Mouse (Mus musculus): ENCODE results near the gene Mgst3. TPM values are rescaled to one million over a fixed set of nuclear protein-coding genes. Genes with fewer than 3 reads are reported as not detected.

Gene Mgst3
- polyA plus RNA-seq, 1 experiment from 2014 or later, result 226 TPM

- 90% methylated on average over 7 of the region's 7 CpGs for WGBS
- H3K27me3 ChIP-seq (ENCODE audit: control insufficient read depth, insufficient read depth, low read length), result no peaks in the 10 kb centered on the region
- no peaks in the 10 kb centered on the region for H3K36me3 ChIP-seq (ENCODE audit: control insufficient read depth, insufficient read depth, low read length)
- H3K4me3 ChIP-seq (ENCODE audit: low read depth, low read length), result no peak overlapping the region
- ATAC-seq (ENCODE audit: low read depth), result no peak
- no peaks in the 10 kb centered on the region for H3K4me1 ChIP-seq (ENCODE audit: control insufficient read depth, insufficient read depth, low read length)
- H3K9ac ChIP-seq (replicated peaks; ENCODE audit: low read depth, low read length), result no peak overlapping the region
- H3K4me2 ChIP-seq (ENCODE audit: low read depth, low read length), result no peak overlapping the region
- no peaks in the 10 kb centered on the region for H3K9me3 ChIP-seq (ENCODE audit: control insufficient read depth, low read length)
- no peak overlapping the region for H3K27ac ChIP-seq (ENCODE audit: low read depth, low read length)
These were observed 20.9 kb downstream of the Mgst3 start for GRCm38 (mm10) chr1:167372739-167373138.

- peak; percentile 39; the same call in 1 of the 2 replicates for ATAC-seq (ENCODE audit: low read depth)
- no peaks in the 10 kb centered on the region for H3K36me3 ChIP-seq (ENCODE audit: control insufficient read depth, insufficient read depth, low read length)
- WGBS, result 16% methylated on average over 7 of the region's 7 CpGs
These were observed 23.7 kb downstream of the Mgst3 start for GRCm38 (mm10) chr1:167369905-167370304.

GRCm38 (mm10) chr1:167368513-167368912 lies 25.1 kb downstream of the Mgst3 start:
- H3K4me2 ChIP-seq (ENCODE audit: low read depth, low read length), result no peak overlapping the region
- H3K9me3 ChIP-seq (ENCODE audit: control insufficient read depth, low read length), result no peaks in the 10 kb centered on the region
- no peaks in the 10 kb centered on the region for H3K4me1 ChIP-seq (ENCODE audit: control insufficient read depth, insufficient read depth, low read length)
- H3K4me3 ChIP-seq (ENCODE audit: low read depth, low read length), result no peak overlapping the region
- H3K27me3 ChIP-seq (ENCODE audit: control insufficient read depth, insufficient read depth, low read length), result no peaks in the 10 kb centered on the region
- ATAC-seq (ENCODE audit: low read depth), result no peak
- H3K9ac ChIP-seq (replicated peaks; ENCODE audit: low read depth, low read length), result no peak overlapping the region
- H3K36me3 ChIP-seq (ENCODE audit: control insufficient read depth, insufficient read depth, low read length), result 0 out of 2 replicates have a peak, but pooled peaks cover 3% of the 10 kb centered on the region
- H3K27ac ChIP-seq (ENCODE audit: low read depth, low read length), result no peak overlapping the region
- 85% methylated on average over 7 of the region's 7 CpGs for WGBS

More at GRCm38 (mm10) chr1:167369905-167370304, 23.7 kb downstream of the Mgst3 start:
- Histone ChIP-seq H3K4me2 (ENCODE audit: low read depth, low read length) (no peak overlapping the region), H3K4me1 (ENCODE audit: control insufficient read depth, insufficient read depth, low read length) (no peaks in the 10 kb centered on the region), H3K9me3 (ENCODE audit: control insufficient read depth, low read length) (no peaks in the 10 kb centered on the region), H3K9ac (replicated peaks; ENCODE audit: low read depth, low read length) (no peak overlapping the region), H3K27me3 (ENCODE audit: control insufficient read depth, insufficient read depth, low read length) (no peaks in the 10 kb centered on the region), H3K27ac (ENCODE audit: low read depth, low read length) (no peak overlapping the region), H3K4me3 (ENCODE audit: low read depth, low read length) (no peak overlapping the region)

DNA sequence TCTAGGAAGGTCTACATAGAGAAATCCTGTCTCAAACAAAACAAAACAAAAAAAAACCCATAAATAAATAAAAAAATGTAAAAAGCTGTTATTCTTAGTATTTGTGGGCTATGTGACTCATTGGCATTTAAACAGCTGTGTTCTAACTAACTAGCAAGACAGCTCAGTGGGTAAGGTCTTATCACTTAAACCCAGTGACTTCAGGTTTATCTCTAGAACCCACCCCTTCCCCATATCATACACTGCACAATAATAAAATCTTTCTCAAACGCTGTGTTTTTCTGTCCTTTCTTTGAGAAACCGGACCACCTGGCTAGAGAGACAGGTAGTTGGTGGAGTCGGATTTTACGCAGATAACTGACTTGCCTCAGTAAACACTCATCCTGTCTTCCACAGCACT lies 25.6 kb downstream of the Mgst3 start:
- H3K4me3 ChIP-seq (ENCODE audit: low read depth, low read length), result no peak overlapping the region
- H3K36me3 ChIP-seq (ENCODE audit: control insufficient read depth, insufficient read depth, low read length), result 0 out of 2 replicates have a peak, but pooled peaks cover 3% of the 10 kb centered on the region
- no peak overlapping the region for H3K4me2 ChIP-seq (ENCODE audit: low read depth, low read length)
- H3K9me3 ChIP-seq (ENCODE audit: control insufficient read depth, low read length), result no peaks in the 10 kb centered on the region
- no peak for ATAC-seq (ENCODE audit: low read depth)
- no peaks in the 10 kb centered on the region for H3K27me3 ChIP-seq (ENCODE audit: control insufficient read depth, insufficient read depth, low read length)
- no peaks in the 10 kb centered on the region for H3K4me1 ChIP-seq (ENCODE audit: control insufficient read depth, insufficient read depth, low read length)
- H3K9ac ChIP-seq (replicated peaks; ENCODE audit: low read depth, low read length), result no peak overlapping the region
- H3K27ac ChIP-seq (ENCODE audit: low read depth, low read length), result no peak overlapping the region
- 92% methylated on average over 4 of the region's 4 CpGs for WGBS

DNA sequence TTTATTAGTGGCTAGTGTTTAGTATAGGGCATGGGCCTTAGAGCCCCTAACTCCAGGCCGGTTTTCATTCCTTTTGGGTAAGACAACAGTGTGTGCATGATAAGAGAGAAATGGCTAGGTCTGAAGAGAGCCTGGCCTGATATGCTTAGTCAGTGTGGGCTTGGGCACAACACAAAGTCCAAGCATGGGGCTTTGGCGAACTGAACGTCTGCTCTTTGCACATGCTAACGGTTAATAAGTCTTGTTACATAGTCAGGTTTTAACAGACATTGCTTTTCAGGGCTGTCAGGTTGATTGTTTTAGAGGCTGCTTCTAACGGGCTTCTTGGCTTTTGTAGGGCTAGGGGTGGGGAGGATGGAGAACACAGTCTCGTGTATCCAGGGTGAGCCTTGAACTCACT lies 27.0 kb downstream of the Mgst3 start:
- no peaks in the 10 kb centered on the region for H3K27me3 ChIP-seq (ENCODE audit: control insufficient read depth, insufficient read depth, low read length)
- H3K9me3 ChIP-seq (ENCODE audit: control insufficient read depth, low read length), result no peaks in the 10 kb centered on the region
- no peak overlapping the region for H3K4me3 ChIP-seq (ENCODE audit: low read depth, low read length)
- H3K9ac ChIP-seq (replicated peaks; ENCODE audit: low read depth, low read length), result no peak overlapping the region
- 92% methylated on average over 6 of the region's 6 CpGs for WGBS
- 0 out of 2 replicates have a peak, but pooled peaks cover 3% of the 10 kb centered on the region for H3K36me3 ChIP-seq (ENCODE audit: control insufficient read depth, insufficient read depth, low read length)
- H3K27ac ChIP-seq (ENCODE audit: low read depth, low read length), result no peak overlapping the region
- H3K4me1 ChIP-seq (ENCODE audit: control insufficient read depth, insufficient read depth, low read length), result no peaks in the 10 kb centered on the region
- H3K4me2 ChIP-seq (ENCODE audit: low read depth, low read length), result no peak overlapping the region
- ATAC-seq (ENCODE audit: low read depth), result no peak

- H3K9me3 ChIP-seq (ENCODE audit: control insufficient read depth, low read length), result no peaks in the 10 kb centered on the region
- H3K36me3 ChIP-seq (ENCODE audit: control insufficient read depth, insufficient read depth, low read length), result peaks cover 3% of the 10 kb centered on the region; the same call in 1 of the 2 replicates
- no peak overlapping the region for H3K4me2 ChIP-seq (ENCODE audit: low read depth, low read length)
- H3K4me3 ChIP-seq (ENCODE audit: low read depth, low read length), result no peak overlapping the region
- 93% methylated on average over 7 of the region's 7 CpGs for WGBS
- H3K27me3 ChIP-seq (ENCODE audit: control insufficient read depth, insufficient read depth, low read length), result no peaks in the 10 kb centered on the region
- H3K9ac ChIP-seq (replicated peaks; ENCODE audit: low read depth, low read length), result no peak overlapping the region
- no peak for ATAC-seq (ENCODE audit: low read depth)
- H3K27ac ChIP-seq (ENCODE audit: low read depth, low read length), result no peak overlapping the region
- H3K4me1 ChIP-seq (ENCODE audit: control insufficient read depth, insufficient read depth, low read length), result no peaks in the 10 kb centered on the region
These were observed 27.8 kb downstream of the Mgst3 start for GRCm38 (mm10) chr1:167365808-167366207.

DNA sequence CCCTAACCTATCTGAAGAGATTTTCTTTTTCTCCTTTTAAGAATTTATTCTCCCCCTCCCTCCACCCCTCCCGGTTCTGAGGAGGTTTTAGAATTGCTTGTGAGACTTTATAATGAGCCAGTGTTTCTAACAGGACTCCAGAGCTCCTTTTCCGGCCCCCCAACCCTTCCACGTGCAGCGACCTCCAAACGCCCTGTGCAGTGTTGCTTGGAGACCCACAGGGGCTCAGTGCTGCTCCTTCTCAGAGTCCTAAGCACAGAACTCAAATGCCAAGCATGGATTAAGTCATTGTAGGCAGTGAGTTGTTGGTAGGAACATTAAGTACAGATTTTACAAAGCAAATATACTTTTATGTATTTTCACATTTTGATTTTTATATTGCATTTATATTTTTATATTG lies 30.3 kb downstream of the Mgst3 start:
- H3K9ac ChIP-seq (replicated peaks; ENCODE audit: low read depth, low read length), result no peak overlapping the region
- H3K36me3 ChIP-seq (ENCODE audit: control insufficient read depth, insufficient read depth, low read length), result peaks cover 3% of the 10 kb centered on the region; the same call in 1 of the 2 replicates
- H3K27me3 ChIP-seq (ENCODE audit: control insufficient read depth, insufficient read depth, low read length), result no peaks in the 10 kb centered on the region
- no peaks in the 10 kb centered on the region for H3K4me1 ChIP-seq (ENCODE audit: control insufficient read depth, insufficient read depth, low read length)
- no peak overlapping the region for H3K27ac ChIP-seq (ENCODE audit: low read depth, low read length)
- no peaks in the 10 kb centered on the region for H3K9me3 ChIP-seq (ENCODE audit: control insufficient read depth, low read length)
- H3K4me3 ChIP-seq (ENCODE audit: low read depth, low read length), result no peak overlapping the region
- 45% methylated on average over 5 of the region's 5 CpGs for WGBS
- no peak for ATAC-seq (ENCODE audit: low read depth)
- H3K4me2 ChIP-seq (ENCODE audit: low read depth, low read length), result no peak overlapping the region

DNA sequence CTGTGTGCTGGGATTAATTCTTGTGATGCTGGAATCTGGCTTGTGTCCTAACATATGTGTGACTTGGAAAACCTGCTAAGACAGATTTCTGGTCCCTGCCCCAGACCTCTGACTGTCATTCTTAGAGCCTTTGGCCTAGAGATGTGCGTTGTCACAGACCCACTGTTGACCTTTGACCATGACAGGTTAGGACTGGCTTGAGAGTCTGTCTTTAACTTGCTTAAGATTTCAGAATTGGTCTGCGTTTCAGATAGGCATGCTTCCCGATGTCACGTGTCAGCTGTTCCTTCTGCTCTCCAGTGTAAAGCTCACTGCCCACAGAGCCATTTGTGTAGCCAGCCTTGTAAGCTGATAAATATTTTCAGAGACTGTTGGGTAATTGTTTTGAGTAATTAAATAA lies 30.8 kb downstream of the Mgst3 start:
- ATAC-seq (ENCODE audit: low read depth), result no peak
- Histone ChIP-seq H3K4me1 (ENCODE audit: control insufficient read depth, insufficient read depth, low read length) (no peaks in the 10 kb centered on the region), H3K36me3 (ENCODE audit: control insufficient read depth, insufficient read depth, low read length) (peaks cover 3% of the 10 kb centered on the region; the same call in 1 of the 2 replicates), H3K27me3 (ENCODE audit: control insufficient read depth, insufficient read depth, low read length) (no peaks in the 10 kb centered on the region), H3K27ac (ENCODE audit: low read depth, low read length) (no peak overlapping the region), H3K4me3 (ENCODE audit: low read depth, low read length) (no peak overlapping the region), H3K4me2 (ENCODE audit: low read depth, low read length) (no peak overlapping the region), H3K9ac (replicated peaks; ENCODE audit: low read depth, low read length) (no peak overlapping the region), H3K9me3 (ENCODE audit: control insufficient read depth, low read length) (no peaks in the 10 kb centered on the region)
- WGBS, result 85% methylated on average over 4 of the region's 4 CpGs

- Histone ChIP-seq H3K9ac (replicated peaks; ENCODE audit: low read depth, low read length) (no peak overlapping the region), H3K27me3 (ENCODE audit: control insufficient read depth, insufficient read depth, low read length) (no peaks in the 10 kb centered on the region), H3K27ac (ENCODE audit: low read depth, low read length) (no peak overlapping the region), H3K4me2 (ENCODE audit: low read depth, low read length) (no peak overlapping the region), H3K36me3 (ENCODE audit: control insufficient read depth, insufficient read depth, low read length) (peaks cover 11% of the 10 kb centered on the region), H3K4me1 (ENCODE audit: control insufficient read depth, insufficient read depth, low read length) (no peaks in the 10 kb centered on the region), H3K9me3 (ENCODE audit: control insufficient read depth, low read length) (no peaks in the 10 kb centered on the region), H3K4me3 (ENCODE audit: low read depth, low read length) (no peak overlapping the region)
- no peak for ATAC-seq (ENCODE audit: low read depth)
- 48% methylated on average over 4 of the region's 4 CpGs for WGBS
These were observed 33.4 kb downstream of the Mgst3 start for GRCm38 (mm10) chr1:167360268-167360667.

Data from neural tube, embryonic 14.5 days (tissue).